Mouse (Mus musculus) macrophage (primary cell): ENCODE measurements around the gene 4932438H23Rik. TPM values are rescaled to one million over a fixed set of nuclear protein-coding genes. Genes with fewer than 3 reads are reported as not detected.

Experiments used
- H3K27ac ChIP-seq: fragments of 350-480 bp; formaldehyde crosslinking; 2 replicates; pipeline ENCODE4 v1.9.0; 2021
- H3K36me3 ChIP-seq: fragments of 350-480 bp; formaldehyde crosslinking; 2 replicates; pipeline ENCODE4 v1.9.0; 2021; ENCODE audit errors: inconsistent target
- H3K4me3 ChIP-seq: fragments of 350-480 bp; formaldehyde crosslinking; 2 replicates; pipeline ENCODE4 v1.9.0; 2021; ENCODE audit errors: inconsistent target
- H3K79me2 ChIP-seq: fragments of 350-480 bp; formaldehyde crosslinking; 2 replicates; pipeline ENCODE4 v1.9.0; 2021; ENCODE audit errors: inconsistent target
- WGBS: methylation state at CpG from one replicate; pipeline ENCODE4 v1.1.7; 2026; ENCODE audit warnings: inconsistent platforms; ENCODE audit not compliant: missing documents; 5-methylcytosine and 5-hydroxymethylcytosine counted together
- polyA plus RNA-seq: library from polyadenylated mRNA; stranded (reverse); fragments of 250-400 nt; gene quantifications from 3 replicates; pipeline ENCODE4 v1.2.4, GENCODE M21; 2018; ENCODE audit warnings: inconsistent platforms
- total RNA-seq, 78 experiments: library from RNA; depleted of rRNA; stranded (reverse); fragments of 250-400 nt; gene quantifications; 1 replicate in 9 of 78; 2 replicates in 24 of 78; 3 replicates in 43 of 78; 4 replicates in 2 of 78; pipeline ENCODE4 v1.2.4; 2018; ENCODE audit warnings: inconsistent platforms in 56 of 78

Gene 4932438H23Rik
- under 1 TPM in 2 of 26 experiments, not detected in 24; 0.29 to 0.43 TPM for total RNA-seq (2018; cell fraction: chromatin; rRNA removed)
- under 1 TPM in 12 of 26 experiments, not detected in 14; 0.05 to 0.31 (median 0.14) TPM for total RNA-seq (2018; cell fraction: cytosol; rRNA removed)
- total RNA-seq (2018; cell fraction: nucleus; rRNA removed): under 1 TPM in 3 of 26 experiments, not detected in 23; 0.24 to 0.56 (median 0.28) TPM
- 0.08 to 0.14 TPM in 2 of 3 replicates, not detected in the other for polyA plus RNA-seq

GRCm38 (mm10) chr16:91095022-91095421 is at the start of gene 4932438H23Rik:
TSS of gene 4932438H23Rik (minus strand) at chr16:91095122.
- Histone ChIP-seq H3K36me3 (no peaks in the 10 kb centered on the region), H3K27ac (no peak within 1 kb of the TSS), H3K4me3 (no peak within 1 kb of the TSS), H3K79me2 (no peaks in the 10 kb centered on the region)
- WGBS: 94% methylated on average over 8 of the region's 8 CpGs

GRCm38 (mm10) chr16:91140991-91141630 is 46.2 kb upstream of the 4932438H23Rik start:
- H3K27ac ChIP-seq: no peak overlapping the region
- 70% methylated on average over 20 of the region's 20 CpGs for WGBS

GRCm38 (mm10) chr16:91140457-91140856 is 45.5 kb upstream of the 4932438H23Rik start:
- no peaks in the 10 kb centered on the region for H3K36me3 ChIP-seq
- H3K27ac ChIP-seq: no peak overlapping the region
- 55% methylated on average over 10 of the region's 10 CpGs for whole genome bisulfite sequencing
- no peak overlapping the region for H3K4me3 ChIP-seq
- no peaks in the 10 kb centered on the region for H3K79me2 ChIP-seq

More at GRCm38 (mm10) chr16:91140991-91141630, 46.2 kb upstream of the 4932438H23Rik start:
- H3K79me2 ChIP-seq: no peaks in the 10 kb centered on the region
- H3K4me3 ChIP-seq: no peak overlapping the region
- no peaks in the 10 kb centered on the region for H3K36me3 ChIP-seq

- no peaks in the 10 kb centered on the region for H3K36me3 ChIP-seq
- WGBS: 39% methylated on average over 13 of the region's 13 CpGs
- H3K79me2 ChIP-seq: no peaks in the 10 kb centered on the region
- no peak overlapping the region for H3K27ac ChIP-seq
- H3K4me3 ChIP-seq: no peak overlapping the region
Observed at GRCm38 (mm10) chr16:91140056-91140455, 45.1 kb upstream of the 4932438H23Rik start.

- Histone ChIP-seq H3K27ac (no peak overlapping the region), H3K79me2 (no peaks in the 10 kb centered on the region), H3K4me3 (no peak overlapping the region), H3K36me3 (no peaks in the 10 kb centered on the region)
- 50% methylated on average over 10 of the region's 10 CpGs for WGBS
Observed at GRCm38 (mm10) chr16:91139481-91139880, 44.6 kb upstream of the 4932438H23Rik start.

GRCm38 (mm10) chr16:91138736-91139135 is 43.8 kb upstream of the 4932438H23Rik start:
- no peaks in the 10 kb centered on the region for H3K36me3 ChIP-seq
- H3K27ac ChIP-seq: no peak overlapping the region
- WGBS: 100% methylated on average over 3 of the region's 3 CpGs
- H3K4me3 ChIP-seq: no peak overlapping the region
- H3K79me2 ChIP-seq: no peaks in the 10 kb centered on the region

- no peak overlapping the region for H3K27ac ChIP-seq
- no peaks in the 10 kb centered on the region for H3K79me2 ChIP-seq
- no peaks in the 10 kb centered on the region for H3K36me3 ChIP-seq
- 90% methylated on average over 7 of the region's 7 CpGs for whole genome bisulfite sequencing
- no peak overlapping the region for H3K4me3 ChIP-seq
Observed at GRCm38 (mm10) chr16:91138151-91138550, 43.2 kb upstream of the 4932438H23Rik start.

- Histone ChIP-seq H3K79me2 (no peaks in the 10 kb centered on the region), H3K4me3 (no peak overlapping the region), H3K36me3 (no peaks in the 10 kb centered on the region), H3K27ac (no peak overlapping the region)
- 92% methylated on average over 3 of the region's 3 CpGs for WGBS
Observed at GRCm38 (mm10) chr16:91136607-91137006, 41.7 kb upstream of the 4932438H23Rik start.

- H3K27ac ChIP-seq: no peak overlapping the region
- H3K36me3 ChIP-seq: no peaks in the 10 kb centered on the region
- WGBS: 92% methylated on average over 15 of the region's 15 CpGs
- no peak overlapping the region for H3K4me3 ChIP-seq
- H3K79me2 ChIP-seq: no peaks in the 10 kb centered on the region
Observed at GRCm38 (mm10) chr16:91129916-91130315, 35.0 kb upstream of the 4932438H23Rik start.

GRCm38 (mm10) chr16:91128431-91128830 is 33.5 kb upstream of the 4932438H23Rik start:
- Histone ChIP-seq H3K36me3 (no peaks in the 10 kb centered on the region), H3K4me3 (no peak overlapping the region), H3K79me2 (no peaks in the 10 kb centered on the region), H3K27ac (no peak overlapping the region)
- 85% methylated on average over 3 of the region's 4 CpGs for WGBS

GRCm38 (mm10) chr16:91126734-91127524 is 32.0 kb upstream of the 4932438H23Rik start:
- Histone ChIP-seq H3K79me2 (no peaks in the 10 kb centered on the region), H3K36me3 (no peaks in the 10 kb centered on the region), H3K27ac (no peak overlapping the region), H3K4me3 (no peak overlapping the region)
- WGBS: 83% methylated on average over 8 of the region's 8 CpGs

GRCm38 (mm10) chr16:91124256-91124655 is 29.3 kb upstream of the 4932438H23Rik start:
- Histone ChIP-seq H3K79me2 (no peaks in the 10 kb centered on the region), H3K4me3 (no peak overlapping the region), H3K36me3 (no peaks in the 10 kb centered on the region), H3K27ac (no peak overlapping the region)
- 74% methylated on average over 3 of the region's 3 CpGs for WGBS

GRCm38 (mm10) chr16:91123821-91124220 is 28.9 kb upstream of the 4932438H23Rik start:
- WGBS: 75% methylated on average over 1 of the region's 1 CpGs
- Histone ChIP-seq H3K27ac (no peak overlapping the region), H3K4me3 (no peak overlapping the region), H3K36me3 (no peaks in the 10 kb centered on the region), H3K79me2 (no peaks in the 10 kb centered on the region)

GRCm38 (mm10) chr16:91119879-91120278 is 25.0 kb upstream of the 4932438H23Rik start:
- Histone ChIP-seq H3K36me3 (no peaks in the 10 kb centered on the region), H3K27ac (no peak overlapping the region), H3K4me3 (no peak overlapping the region), H3K79me2 (no peaks in the 10 kb centered on the region)
- 89% methylated on average over 6 of the region's 6 CpGs for WGBS

GRCm38 (mm10) chr16:91116696-91117095 is 21.8 kb upstream of the 4932438H23Rik start:
- 71% methylated on average over 7 of the region's 7 CpGs for WGBS

More at GRCm38 (mm10) chr16:91116696-91117095, 21.8 kb upstream of the 4932438H23Rik start:
- H3K79me2 ChIP-seq: no peaks in the 10 kb centered on the region
- H3K4me3 ChIP-seq: no peak overlapping the region
- H3K27ac ChIP-seq: no peak overlapping the region
- H3K36me3 ChIP-seq: no peaks in the 10 kb centered on the region
